Mouse (Mus musculus) cerebellum, adult 9-10 months (tissue): ENCODE data around the gene Kbtbd13.

Source experiments
- DNase-seq: peaks from one replicate; pipeline ENCODE4 v3.0.0; 2022

Gene Kbtbd13

GRCm38 (mm10) chr9:65391613-65391964 lies at the start of gene Kbtbd13:
TSS of gene Kbtbd13 (minus strand) at chr9:65391652.
- no peak for DNase-seq

- peak; percentile 92 for DNase-seq
Observed at GRCm38 (mm10) chr9:65435671-65436301, 44.3 kb upstream of the Kbtbd13 start, which contains the start of gene Mtfmt. TSS of gene Mtfmt (plus strand) at chr9:65435782.

DNA sequence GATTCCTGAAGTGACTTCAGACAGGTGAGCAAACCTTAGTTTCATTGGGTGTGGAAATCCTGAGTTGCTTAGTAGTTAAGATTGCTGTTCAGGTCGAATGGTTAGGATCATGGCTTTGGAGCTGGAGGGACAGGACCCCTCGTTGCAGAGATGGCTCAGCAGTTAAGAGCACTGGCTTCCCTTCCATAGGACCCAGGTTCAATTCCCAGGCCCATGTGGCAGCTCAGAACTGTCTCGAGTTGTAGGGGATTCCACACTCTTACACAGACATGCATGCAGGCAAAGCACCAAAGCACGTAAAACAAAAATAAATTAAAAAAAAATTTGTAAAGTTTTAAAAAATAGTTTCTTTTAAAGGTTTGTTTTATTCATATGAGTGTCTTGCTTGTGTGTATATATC lies 43.8 kb upstream of the Kbtbd13 start:
- DNase-seq: no peak

DNA sequence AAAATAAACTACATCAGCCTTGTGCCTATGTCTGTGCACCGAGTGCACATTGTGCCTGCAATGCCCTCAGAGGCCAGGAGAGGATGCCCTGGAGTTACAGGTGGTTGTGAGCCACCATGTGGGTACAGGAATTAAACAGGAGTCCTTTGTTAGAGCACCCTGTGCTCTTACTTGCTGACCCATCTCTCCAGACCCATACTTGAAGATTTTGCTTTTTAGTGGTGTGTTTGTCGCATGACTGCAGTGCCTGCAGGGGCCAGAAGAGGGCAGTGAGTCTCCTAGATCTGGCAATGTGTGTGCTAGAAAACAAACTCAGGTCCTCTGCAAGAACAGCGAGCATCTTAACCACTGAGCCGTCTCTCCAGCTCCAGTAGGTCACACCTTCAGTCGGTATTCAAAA lies 42.7 kb upstream of the Kbtbd13 start:
- no peak for DNase-seq

DNA sequence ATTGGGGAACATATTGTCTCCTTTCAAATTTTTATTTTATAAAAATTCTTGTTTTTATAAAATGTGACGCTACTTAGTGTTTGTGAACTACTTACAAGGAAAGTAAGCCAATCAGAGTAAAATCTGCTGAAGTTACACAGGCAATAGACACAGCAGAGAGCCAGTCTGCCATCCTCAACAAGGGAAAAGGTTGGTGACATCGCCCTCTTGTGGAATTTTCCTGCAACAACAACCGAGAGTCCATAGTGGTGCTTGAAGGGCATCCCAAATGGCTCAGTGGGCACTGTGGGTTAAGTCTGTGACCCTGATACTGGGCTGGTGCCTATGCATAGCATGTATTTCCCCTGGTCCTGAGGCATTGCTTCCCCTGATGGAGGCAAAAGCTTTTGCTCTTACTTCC lies 40.8 kb upstream of the Kbtbd13 start:
- peak; percentile 84 for DNase-seq

DNA sequence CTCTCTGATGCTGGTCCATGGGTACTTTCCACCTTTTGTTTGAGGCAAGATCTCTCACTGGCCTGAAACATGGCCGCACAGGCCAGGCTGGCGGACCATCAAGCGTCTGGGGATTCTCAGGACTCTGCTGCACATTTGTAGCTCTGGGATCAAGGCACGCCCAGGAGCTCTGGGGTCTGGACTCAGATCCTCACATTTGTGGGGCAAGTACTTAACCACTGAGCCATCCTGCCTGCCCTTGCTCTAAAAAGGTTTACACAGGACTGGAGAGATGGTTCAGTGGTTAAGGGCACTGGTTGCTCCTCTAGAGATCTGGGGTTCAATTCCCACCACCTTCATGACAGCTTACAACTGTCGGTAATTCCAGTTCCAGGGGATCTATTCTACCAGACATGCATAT lies 39.5 kb upstream of the Kbtbd13 start:
- DNase-seq: no peak

GRCm38 (mm10) chr9:65430401-65430800 lies 38.9 kb upstream of the Kbtbd13 start:
- no peak for DNase-seq

DNA sequence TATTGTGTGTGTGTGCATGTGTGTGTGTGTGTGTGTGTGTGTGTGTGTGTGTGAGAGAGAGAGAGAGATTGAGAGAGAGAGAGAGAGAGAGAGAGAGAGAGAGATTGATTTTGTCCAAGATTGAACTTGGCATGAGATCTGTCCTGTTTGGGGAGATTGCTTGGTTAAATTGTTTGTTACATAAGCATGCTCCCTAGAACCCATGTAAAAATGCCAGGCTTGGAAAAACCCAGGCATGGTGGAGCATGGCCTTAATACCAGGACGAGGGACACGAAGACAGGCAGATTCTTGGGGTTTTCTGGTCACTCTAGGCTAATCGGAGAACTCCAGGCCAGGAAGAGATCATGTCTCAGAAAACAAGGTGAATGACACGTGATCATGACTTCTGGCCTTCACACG lies 36.6 kb upstream of the Kbtbd13 start:
- no peak for DNase-seq

DNA sequence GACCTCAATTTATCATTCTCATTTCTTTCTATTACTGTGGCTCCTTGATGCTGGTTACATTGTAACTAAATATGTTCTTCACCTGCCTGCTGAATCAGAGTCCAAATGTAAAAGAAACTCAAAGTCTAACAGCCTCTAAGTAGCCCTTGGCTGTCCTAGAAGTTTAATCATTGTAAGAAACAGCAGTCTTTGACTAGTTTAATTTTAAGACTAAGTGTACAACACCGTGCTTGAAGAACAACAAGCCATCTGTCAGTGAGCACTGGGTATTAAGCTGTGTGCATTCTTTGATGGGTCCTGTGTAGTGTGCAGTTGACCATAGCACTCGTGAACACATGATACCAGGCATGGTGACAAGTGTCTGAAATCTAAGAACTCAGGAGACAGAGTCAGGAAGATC lies 36.1 kb upstream of the Kbtbd13 start:
- DNase-seq: no peak

- DNase-seq: no peak
Observed at GRCm38 (mm10) chr9:65424393-65424792, 32.9 kb upstream of the Kbtbd13 start.

DNA sequence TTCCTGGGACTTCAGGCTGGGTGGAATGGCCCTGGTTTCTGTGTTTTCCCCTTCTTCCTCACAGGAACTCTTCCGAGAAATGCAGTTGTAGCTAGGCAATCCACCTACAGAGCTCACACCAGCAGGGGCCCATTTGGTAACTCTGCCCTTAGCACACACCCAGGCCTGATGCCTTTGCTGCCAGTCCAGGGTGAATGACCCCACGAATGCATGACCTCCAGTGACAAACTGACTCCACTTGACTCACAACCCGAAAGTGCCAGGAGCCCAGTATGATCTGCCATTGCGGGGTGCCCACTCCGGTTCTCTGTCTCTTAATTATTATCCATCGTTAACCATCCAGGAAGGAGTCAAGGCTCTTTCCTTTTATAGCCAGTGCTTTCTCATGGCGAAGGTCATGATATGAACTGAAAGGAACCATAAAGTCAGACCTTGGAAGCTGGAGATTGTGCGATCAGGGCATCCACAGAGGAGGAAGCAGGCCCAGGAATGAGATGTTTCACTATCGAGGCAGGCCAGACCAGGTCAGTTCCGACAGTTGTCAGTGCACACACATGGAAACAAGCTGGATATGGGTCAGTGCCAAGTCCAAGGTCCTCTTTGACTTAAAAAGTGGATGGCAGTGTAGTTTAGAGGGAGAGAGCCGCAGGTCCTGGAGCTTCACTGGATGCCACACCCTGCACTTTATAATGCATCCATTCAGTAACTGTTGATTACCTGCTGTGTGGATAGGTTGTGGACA lies 31.5 kb upstream of the Kbtbd13 start, which contains the start of gene Slc51b:
Slc51b (minus strand) TSS at position 196 of the 742 bp plus-strand sequence.
- no peak for DNase-seq

- DNase-seq: no peak
Observed at GRCm38 (mm10) chr9:65419633-65420032, 28.2 kb upstream of the Kbtbd13 start.

- DNase-seq: no peak
Observed at GRCm38 (mm10) chr9:65417738-65418137, 26.3 kb upstream of the Kbtbd13 start.

GRCm38 (mm10) chr9:65411326-65411725 lies 19.9 kb upstream of the Kbtbd13 start:
- DNase-seq: no peak

DNA sequence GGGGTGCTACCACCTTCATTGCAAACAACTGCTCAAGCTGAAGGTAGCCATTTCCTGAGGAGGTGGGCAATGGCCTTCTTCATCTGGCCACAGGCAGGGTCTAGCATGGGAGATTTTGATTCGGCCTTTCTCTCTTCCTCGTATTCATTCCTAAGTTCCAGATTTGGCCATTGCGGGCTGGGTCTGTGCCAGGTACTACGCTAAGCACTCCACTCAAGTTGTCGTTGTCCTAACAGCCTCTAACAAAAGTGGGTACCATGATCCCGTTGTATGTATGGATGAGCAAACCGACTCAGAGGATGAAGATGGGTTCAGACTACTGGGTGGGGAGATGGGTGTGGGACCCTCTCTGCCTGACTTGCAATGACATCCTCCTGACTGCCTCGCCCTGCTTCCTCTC lies 18.9 kb upstream of the Kbtbd13 start:
- DNase-seq: no peak

- no peak for DNase-seq
Observed at GRCm38 (mm10) chr9:65408871-65409295, 17.4 kb upstream of the Kbtbd13 start.

DNA sequence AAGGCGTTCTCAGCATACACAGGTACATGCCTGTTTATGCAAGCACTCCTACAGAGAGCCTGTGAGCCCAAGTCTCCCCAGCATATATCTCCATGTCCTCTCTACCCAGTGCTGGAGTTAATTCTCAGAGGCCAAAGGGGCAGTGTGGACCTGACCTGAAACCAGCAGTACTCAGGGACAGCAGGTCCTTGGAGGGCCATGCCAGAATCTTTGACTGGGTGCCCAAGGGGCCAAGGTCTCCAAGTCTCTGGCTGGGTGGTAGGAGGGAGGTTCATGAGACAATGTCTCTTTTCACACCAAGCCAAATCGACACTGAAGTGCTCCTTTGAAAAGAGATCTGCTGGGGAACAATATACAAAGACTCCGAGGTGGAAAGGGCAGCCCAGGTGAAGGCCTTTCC lies 16.4 kb upstream of the Kbtbd13 start:
- DNase-seq: no peak

DNA sequence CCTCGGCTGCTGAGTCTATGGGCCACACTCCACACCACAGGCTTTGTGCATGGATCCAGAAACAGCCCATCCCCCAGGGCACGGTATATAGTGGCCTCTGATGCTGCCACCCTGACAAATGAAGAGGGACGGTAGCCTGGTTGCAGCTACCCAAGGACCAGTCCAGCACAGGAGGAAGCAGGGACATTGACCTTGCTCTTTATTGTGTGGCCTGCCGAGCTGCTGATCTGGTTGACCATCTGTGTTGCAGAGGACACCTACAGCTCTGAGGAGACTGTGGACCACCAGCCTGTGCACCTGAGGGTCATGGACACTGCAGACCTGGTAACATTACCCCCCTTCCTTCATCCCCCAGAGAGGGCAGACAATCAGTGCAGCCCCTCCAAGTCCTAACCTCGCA lies 15.9 kb upstream of the Kbtbd13 start:
- no peak for DNase-seq

DNA sequence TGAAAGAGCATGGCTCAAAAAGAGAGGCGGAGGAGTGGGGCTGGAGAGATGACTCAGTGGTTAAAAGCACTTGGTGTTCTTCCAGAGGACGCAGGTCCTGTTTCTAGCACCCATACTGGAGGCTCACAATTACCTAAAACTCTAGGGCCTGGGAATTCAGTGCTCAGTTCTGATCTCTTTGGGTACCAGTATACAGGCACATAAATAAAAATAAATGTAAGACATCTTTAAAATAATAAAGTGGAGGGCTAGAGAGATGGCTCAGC lies 13.7 kb upstream of the Kbtbd13 start:
- no peak for DNase-seq

DNA sequence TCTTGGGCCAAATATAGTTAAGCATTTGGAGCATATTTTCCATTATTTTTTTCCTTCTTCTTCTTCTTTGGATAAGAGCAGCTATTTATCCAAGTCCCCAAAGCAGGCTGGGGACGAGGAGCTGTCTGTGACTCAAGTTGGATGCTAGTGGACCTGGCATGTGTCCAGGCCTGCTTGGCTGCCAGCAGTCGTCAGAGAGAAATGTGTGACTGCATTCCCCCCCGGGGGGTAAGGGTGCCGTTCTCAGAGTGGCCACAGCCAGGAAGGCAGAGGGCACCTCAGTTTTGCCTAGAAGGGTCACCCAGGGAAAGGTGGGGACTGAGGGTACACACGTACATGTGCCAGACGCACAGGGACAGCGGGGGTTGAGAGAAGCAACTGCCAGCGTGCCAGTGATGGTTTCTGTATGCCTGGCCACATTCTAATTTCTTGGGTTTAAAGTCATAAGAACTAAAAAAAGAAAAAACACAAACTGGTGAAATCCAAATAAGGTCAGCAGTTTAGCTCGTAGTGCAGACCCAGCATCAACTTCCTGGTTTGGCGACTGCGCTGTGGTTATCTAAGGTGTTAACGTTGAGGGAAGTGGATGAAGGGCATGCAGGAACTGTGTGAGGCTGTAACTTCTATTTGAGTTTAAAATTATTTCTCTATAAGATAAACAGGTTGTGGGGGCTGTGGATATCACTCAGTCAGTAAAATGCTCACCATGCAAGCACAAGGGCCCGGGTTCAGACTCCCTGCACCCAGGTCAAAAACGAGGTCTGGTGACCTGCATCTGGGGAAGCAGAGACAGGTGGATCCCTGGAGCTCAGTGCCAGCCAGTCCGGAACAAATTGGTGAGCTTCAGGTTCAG lies 13.1 kb upstream of the Kbtbd13 start:
- peak; percentile 61 for DNase-seq

DNA sequence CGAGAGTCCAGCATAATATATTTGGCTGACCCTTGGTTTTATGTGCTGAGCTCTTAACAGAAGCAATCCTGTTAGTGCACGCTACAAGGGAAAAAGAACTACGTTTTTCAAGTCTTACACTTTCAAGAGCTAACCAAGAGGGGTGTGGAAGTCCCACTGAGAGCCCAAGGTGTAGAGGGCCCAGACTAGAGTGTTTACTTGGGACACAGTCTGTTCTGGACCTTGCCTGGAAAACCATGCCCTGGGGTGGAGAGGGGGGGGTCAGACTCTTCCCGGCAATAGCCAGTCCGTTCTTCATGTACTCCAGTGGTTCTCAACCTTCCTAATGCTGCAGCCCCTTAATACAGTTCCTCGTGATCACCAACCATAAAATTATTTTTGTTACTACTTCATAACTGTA lies 8.5 kb upstream of the Kbtbd13 start:
- DNase-seq: no peak

GRCm38 (mm10) chr9:65398279-65398678 lies 6.8 kb upstream of the Kbtbd13 start, which contains the start of gene Rasl12:
TSS of gene Rasl12 (plus strand) at chr9:65398506.
- DNase-seq: no peak

GRCm38 (mm10) chr9:65394360-65394759 lies 2.9 kb upstream of the Kbtbd13 start:
- no peak for DNase-seq

GRCm38 (mm10) chr9:65393606-65394005 lies 2.2 kb upstream of the Kbtbd13 start:
- DNase-seq: no peak
